In genomic region chr12:80817697-80818235, GRCm38 (mm10) we compare ENCODE assay signal across 14 mouse cellular contexts. TPM values are rescaled to one million over a fixed set of nuclear protein-coding genes. Genes with fewer than 3 reads are reported as not detected.
DNase-seq lines count a peak whose midpoint lies in the region; ATAC-seq and TF ChIP-seq lines count a peak whose summit lies in the region.
"Had no signal": no experiment of that assay in that cellular context is flagged by ENCODE, and none has a peak within 500 bp of the region (broad histone marks: within the 10 kb centered on the region; RNA-seq: fewer than 3 reads in every experiment).

No protein-coding gene starts in this region.

- TF ChIP-seq POLR2A in embryonic fibroblast, embryonic 13.5 days (IDR thresholded peaks at IDR 0.05; ENCODE audit: low read depth, low read length), result no peak

- ATAC-seq in heart, embryonic 13.5 days (ENCODE audit: extremely low read depth, insufficient number of reproducible peaks, low FRiP score, low TSS enrichment), result no peak
- ATAC-seq in megakaryocyte, adult 5-6 weeks (ENCODE audit: poor library complexity, severe bottlenecking), result no peak
- ATAC-seq in megakaryocyte-erythroid progenitor cell, adult 5-6 weeks (replicated peaks; ENCODE audit: low FRiP score, low TSS enrichment, poor library complexity, severe bottlenecking), result peak; percentile 74
- ATAC-seq: activated CD4-positive, CD25-positive, alpha-beta regulatory T cell, adult 4 months; hindbrain, postnatal 0 days had no signal

- H3K36me3 ChIP-seq in heart, embryonic 13.5 days, result no peaks in the 10 kb centered on the region
- H3K36me3 ChIP-seq in megakaryocyte, embryonic 14.5 days (replicated peaks; ENCODE audit: low read length), result peaks cover 17% of the 10 kb centered on the region
- H3K36me3 ChIP-seq: limb, embryonic 15.5 days had no signal

- no peaks in the 10 kb centered on the region for H3K27me3 ChIP-seq in heart, embryonic 13.5 days (replicated peaks)
- H3K27me3 ChIP-seq in megakaryocyte, embryonic 14.5 days (replicated peaks), result no peaks in the 10 kb centered on the region
- H3K27me3 ChIP-seq: limb, embryonic 15.5 days had no signal

- DNase-seq in heart, postnatal 4 days, result no peak
- no peak for DNase-seq in cerebellum, adult 9-10 months
- DNase-seq in gastrocnemius, postnatal 4 days (ENCODE audit: low spot score in 2 of 2), result no peak
- DNase-seq: layer of hippocampus, postnatal 36 days; spleen, adult 18-20 months had no signal

- H3K4me3 ChIP-seq in heart, embryonic 13.5 days, result no peak overlapping the region
- H3K4me3 ChIP-seq in megakaryocyte, embryonic 14.5 days (replicated peaks), result peak overlapping the region; percentile 70
- no peak overlapping the region for H3K4me3 ChIP-seq in embryonic fibroblast, embryonic 13.5 days (ENCODE audit: insufficient read depth, low read length)
- H3K4me3 ChIP-seq: limb, embryonic 15.5 days had no signal

- H3K4me1 ChIP-seq in heart, embryonic 13.5 days, result peaks cover 94% of the 10 kb centered on the region
- H3K4me1 ChIP-seq in megakaryocyte, embryonic 14.5 days, result peaks cover 98% of the 10 kb centered on the region
- peaks cover 33% of the 10 kb centered on the region for H3K4me1 ChIP-seq in embryonic fibroblast, embryonic 13.5 days (ENCODE audit: control insufficient read depth, insufficient read depth, low read length)

- 0 out of 2 replicates have a peak overlapping the region, but pooled peaks have one; percentile 15 for H3K27ac ChIP-seq in heart, embryonic 13.5 days (replicated peaks)
- peak overlapping the region; percentile 86 for H3K27ac ChIP-seq in embryonic fibroblast, embryonic 13.5 days (ENCODE audit: insufficient read depth, low read length)
- H3K27ac ChIP-seq: limb, embryonic 15.5 days had no signal

- TF ChIP-seq CTCF in embryonic fibroblast, embryonic 13.5 days (IDR thresholded peaks at IDR 0.05; ENCODE audit: borderline replicate concordance, insufficient read depth, low read length), result no peak

- H3K4me2 ChIP-seq in heart, embryonic 13.5 days, result no peak overlapping the region
- H3K4me2 ChIP-seq: heart, embryonic 11.5 days; limb, embryonic 15.5 days had no signal

- H3K9me3 ChIP-seq in heart, embryonic 13.5 days, result no peaks in the 10 kb centered on the region
- H3K9me3 ChIP-seq in megakaryocyte, embryonic 14.5 days, result no peaks in the 10 kb centered on the region
- H3K9me3 ChIP-seq: limb, embryonic 15.5 days had no signal

- H3K9ac ChIP-seq in heart, embryonic 13.5 days, result no peak overlapping the region
- H3K9ac ChIP-seq: limb, embryonic 15.5 days had no signal

RNA-seq across cellular contexts. Expression of gene Susd6, which starts 27.5 kb away (rescaled TPM):
- 13.6 and 14.3 TPM in 2 replicates for polyA plus RNA-seq in heart, embryonic 13.5 days (2015; fragmentation: Nextera tagmentation; extraction: Ambion mirVana)
- total RNA-seq in heart, postnatal 4 days (2021), result 10 to 100 TPM; 46.3 to 49.6 TPM
- polyA plus RNA-seq in megakaryocyte, embryonic 14.5 days (2012; ENCODE audit: insufficient read depth, low replicate concordance), result 5.9 and 6.0 TPM in 2 replicates
- 26.8 and 26.9 TPM in 2 replicates for total RNA-seq in megakaryocyte, adult 5-6 weeks (2015)
- 37.1 and 38.3 TPM in 2 replicates for total RNA-seq in megakaryocyte, adult 5-6 weeks (2017)
- 73.7 and 75.3 TPM in 2 replicates for polyA plus RNA-seq in embryonic fibroblast, embryonic 13.5 days (2011; ENCODE audit: insufficient read length, low read depth, missing spikeins)
- 26.0 and 27.0 TPM in 2 replicates for total RNA-seq in megakaryocyte-erythroid progenitor cell, adult 5-6 weeks (2014; fragmentation: Nextera tagmentation)
- total RNA-seq in megakaryocyte-erythroid progenitor cell, adult 5-6 weeks (2017), result 17.3 and 26.4 TPM in 2 replicates
- 10 to 100 TPM; 32.4 to 32.5 TPM for total RNA-seq in gastrocnemius, postnatal 4 days (2021)

RNA-seq across cellular contexts. Expression of gene Ccdc177, which starts 57.3 kb away (rescaled TPM):
- 0.03 TPM in 1 of 2 replicates, not detected in the other for polyA plus RNA-seq in heart, embryonic 13.5 days (2015; fragmentation: Nextera tagmentation; extraction: Ambion mirVana)
- total RNA-seq in heart, postnatal 4 days (2021), result under 1 TPM; 0.05 to 0.10 TPM
- polyA plus RNA-seq in megakaryocyte, embryonic 14.5 days (2012; ENCODE audit: insufficient read depth, low replicate concordance), result not detected in 2 replicates
- total RNA-seq in megakaryocyte, adult 5-6 weeks (2015), result not detected in 2 replicates
- not detected in 2 replicates for total RNA-seq in megakaryocyte, adult 5-6 weeks (2017)
- polyA plus RNA-seq in embryonic fibroblast, embryonic 13.5 days (2011; ENCODE audit: insufficient read length, low read depth, missing spikeins), result not detected in 2 replicates
- total RNA-seq in megakaryocyte-erythroid progenitor cell, adult 5-6 weeks (2014; fragmentation: Nextera tagmentation), result not detected in 2 replicates
- total RNA-seq in megakaryocyte-erythroid progenitor cell, adult 5-6 weeks (2017), result not detected in 2 replicates
- total RNA-seq in gastrocnemius, postnatal 4 days (2021), result under 1 TPM; 0.12 to 0.13 TPM
- polyA plus RNA-seq: activated CD4-positive, CD25-positive, alpha-beta regulatory T cell, adult 4 months; heart, embryonic 11.5 days had no signal
